8 mouse cellular contexts compared by ENCODE assay signal in genomic region chr6:21851346-21851595, GRCm38 (mm10). TPM values are rescaled to one million over a fixed set of nuclear protein-coding genes. Genes with fewer than 3 reads are reported as not detected.
DNase-seq lines count a peak whose midpoint lies in the region; ATAC-seq lines count a peak whose summit lies in the region.

No protein-coding gene starts in this region.

- peak overlapping the region; percentile 85 for H3K4me2 ChIP-seq in lung, embryonic 15.5 days
- peak overlapping the region; percentile 63 for H3K4me2 ChIP-seq in forebrain, embryonic 12.5 days
- peak overlapping the region; percentile 85 for H3K4me2 ChIP-seq in neural tube, embryonic 15.5 days

- no peaks in the 10 kb centered on the region for H3K27me3 ChIP-seq in lung, embryonic 15.5 days
- no peaks in the 10 kb centered on the region for H3K27me3 ChIP-seq in forebrain, embryonic 12.5 days
- H3K27me3 ChIP-seq in limb, embryonic 10.5 days (ENCODE audit: low read depth, poor library complexity, severe bottlenecking): no peaks in the 10 kb centered on the region
- no peaks in the 10 kb centered on the region for H3K27me3 ChIP-seq in neural tube, embryonic 15.5 days (replicated peaks)

- peak; percentile 89; the same call in 1 of the 2 replicates for ATAC-seq in lung, embryonic 15.5 days (ENCODE audit: borderline replicate concordance, extremely low read depth, low FRiP score, low TSS enrichment)
- no peak; the same call in 1 of the 2 replicates for ATAC-seq in forebrain, embryonic 12.5 days (ENCODE audit: low FRiP score)
- peak; percentile 90 for ATAC-seq in neural tube, embryonic 15.5 days (ENCODE audit: low FRiP score)

- peak overlapping the region; percentile 96 for H3K27ac ChIP-seq in lung, embryonic 15.5 days
- H3K27ac ChIP-seq in forebrain, embryonic 12.5 days: peak overlapping the region; percentile 87; the same call in 1 of the 2 replicates
- H3K27ac ChIP-seq in limb, embryonic 10.5 days: peak overlapping the region; percentile 94
- H3K27ac ChIP-seq in neural tube, embryonic 15.5 days (replicated peaks): peak overlapping the region; percentile 91

- peak overlapping the region; percentile 87 for H3K9ac ChIP-seq in lung, embryonic 15.5 days
- H3K9ac ChIP-seq in forebrain, embryonic 12.5 days: peak overlapping the region; percentile 86
- H3K9ac ChIP-seq in neural tube, embryonic 15.5 days (replicated peaks): peak overlapping the region; percentile 87

- peaks cover 20% of the 10 kb centered on the region for H3K4me1 ChIP-seq in lung, embryonic 15.5 days
- H3K4me1 ChIP-seq in forebrain, embryonic 12.5 days: peaks cover 18% of the 10 kb centered on the region
- peaks cover 24% of the 10 kb centered on the region for H3K4me1 ChIP-seq in limb, embryonic 10.5 days
- peaks cover 13% of the 10 kb centered on the region for H3K4me1 ChIP-seq in neural tube, embryonic 15.5 days

- H3K4me3 ChIP-seq in lung, embryonic 15.5 days: peak overlapping the region; percentile 87
- peak overlapping the region; percentile 81 for H3K4me3 ChIP-seq in forebrain, embryonic 12.5 days (replicated peaks)
- H3K4me3 ChIP-seq in limb, embryonic 10.5 days: peak overlapping the region; percentile 85
- H3K4me3 ChIP-seq in neural tube, embryonic 15.5 days (replicated peaks): peak overlapping the region; percentile 88

- WGBS in lung, embryonic 15.5 days: 0% methylated on average over 5 of the region's 5 CpGs
- WGBS in forebrain, embryonic 12.5 days: 0% methylated on average over 5 of the region's 5 CpGs
- 0% methylated on average over 5 of the region's 5 CpGs for WGBS in limb, embryonic 10.5 days
- 0% methylated on average over 5 of the region's 5 CpGs for WGBS in neural tube, embryonic 15.5 days

- H3K9me3 ChIP-seq in lung, embryonic 15.5 days: no peaks in the 10 kb centered on the region
- H3K9me3 ChIP-seq in forebrain, embryonic 12.5 days: no peaks in the 10 kb centered on the region
- no peaks in the 10 kb centered on the region for H3K9me3 ChIP-seq in limb, embryonic 10.5 days (replicated peaks)
- H3K9me3 ChIP-seq in neural tube, embryonic 15.5 days (replicated peaks): no peaks in the 10 kb centered on the region

- H3K36me3 ChIP-seq in lung, embryonic 15.5 days: no peaks in the 10 kb centered on the region
- H3K36me3 ChIP-seq in forebrain, embryonic 12.5 days (replicated peaks): peaks cover 3% of the 10 kb centered on the region; the same call in 1 of the 2 replicates
- H3K36me3 ChIP-seq in limb, embryonic 10.5 days: peaks cover 10% of the 10 kb centered on the region
- H3K36me3 ChIP-seq in neural tube, embryonic 15.5 days: peaks cover 9% of the 10 kb centered on the region

- DNase-seq in lung, adult 18-20 months: no peak
- no peak for DNase-seq in limb, embryonic 10.5 days (ENCODE audit: low spot score)
- DNase-seq in spleen, adult 18-20 months: no peak
- no peak for DNase-seq in layer of hippocampus, adult 9-10 months (ENCODE audit: low spot score)
- no peak for DNase-seq in urinary bladder, postnatal 10 days (ENCODE audit: low spot score)

RNA-seq across cellular contexts. Expression of gene Tspan12, which starts 1.0 kb away (rescaled TPM):
- polyA plus RNA-seq in lung, embryonic 15.5 days (2015; fragmentation: Nextera tagmentation; extraction: Ambion mirVana): 53.1 and 56.2 TPM in 2 replicates
- 54.9 and 57.5 TPM in 2 replicates for polyA plus RNA-seq in forebrain, embryonic 12.5 days (2016; fragmentation: Nextera tagmentation; extraction: Ambion mirVana)
- polyA plus RNA-seq in limb, embryonic 10.5 days (2016; fragmentation: Nextera tagmentation; extraction: Ambion mirVana): 35.1 and 41.4 TPM in 2 replicates
- polyA plus RNA-seq in neural tube, embryonic 15.5 days (2015; fragmentation: Nextera tagmentation; extraction: Ambion mirVana): 78.1 and 80.1 TPM in 2 replicates
